Mouse (Mus musculus): ENCODE measurements around the gene Nip7.
"Not testable (repeated sequence)": the region's sequence is repeated elsewhere in the genome, so short reads cannot be mapped to it uniquely, and the experiment has no call there.

The Nip7 gene

GRCm38 (mm10) chr8:107056076-107056972 lies at the start of gene Nip7, which contains the start of gene Cog8:
Gene Nip7, plus strand, starts transcription at chr8:107056877.
Gene Cog8, minus strand, starts transcription at chr8:107056689.
- peak; percentile 81 to 93 for DNase-seq (ENCODE audit: low spot score in 2 of 2)

DNA sequence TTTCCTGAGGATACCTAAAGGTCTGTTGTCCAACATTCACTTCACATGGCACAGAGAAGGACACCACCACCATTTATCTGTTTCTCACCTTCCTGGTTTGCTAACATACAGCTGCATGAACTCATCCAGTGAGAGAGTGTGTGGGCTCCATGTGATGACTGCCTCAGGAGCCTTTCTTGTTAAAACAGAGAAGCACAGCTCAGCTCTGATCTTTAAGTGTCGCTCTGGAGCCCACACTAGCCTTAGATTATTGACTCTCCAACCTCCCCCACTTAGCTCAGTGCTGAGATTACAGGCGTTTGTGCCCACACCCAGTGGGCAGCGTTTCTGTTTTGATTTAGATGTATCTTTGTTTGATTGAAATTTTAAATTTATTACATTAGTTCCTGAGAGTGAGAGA lies 48.9 kb upstream of the Nip7 start:
- DNase-seq (ENCODE audit: low spot score in 2 of 2) = no peak

GRCm38 (mm10) chr8:107012666-107013065 lies 44.0 kb upstream of the Nip7 start:
- no peak for DNase-seq (ENCODE audit: low spot score in 2 of 2)

DNA sequence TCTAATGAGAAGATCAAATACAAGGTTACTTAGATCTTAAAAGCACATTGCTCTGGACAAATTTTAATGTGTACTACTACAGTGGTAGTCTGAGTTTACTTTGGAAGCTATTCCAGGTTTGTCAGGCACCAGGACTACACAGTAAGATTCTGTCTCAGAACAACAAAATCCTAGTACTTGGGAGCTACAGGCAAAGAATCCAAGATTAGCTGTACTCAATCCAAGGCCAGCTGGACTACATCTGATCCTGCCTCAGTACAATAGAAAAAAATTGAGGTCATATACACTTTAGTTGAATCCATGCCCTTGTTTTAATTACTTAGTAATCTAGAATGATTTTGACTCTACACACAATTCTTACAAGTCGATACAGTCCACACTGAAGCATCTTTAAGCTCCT lies 41.8 kb upstream of the Nip7 start:
- no peak for DNase-seq (ENCODE audit: low spot score in 2 of 2)

DNA sequence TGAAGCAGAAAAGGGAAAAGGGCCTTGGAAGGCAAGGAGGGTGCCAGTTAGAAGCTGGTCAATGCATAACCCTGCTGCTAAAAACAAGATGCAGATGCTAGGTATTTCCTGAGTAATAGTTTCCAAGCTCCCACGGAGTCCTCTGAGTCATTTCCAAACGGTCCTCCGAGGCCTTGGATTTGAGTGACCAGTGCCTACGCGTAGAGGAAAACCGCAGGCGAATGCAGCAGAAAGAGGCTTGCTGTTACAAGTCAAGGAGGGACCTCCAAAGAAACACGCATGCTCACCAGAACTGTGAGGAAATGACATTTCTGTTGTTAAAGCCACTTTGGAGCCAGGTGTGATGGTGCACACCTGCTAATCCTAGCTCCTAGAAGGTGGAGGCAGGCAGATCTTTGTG lies 33.2 kb upstream of the Nip7 start:
- no peak for DNase-seq (ENCODE audit: low spot score in 2 of 2)

- no peak for DNase-seq (ENCODE audit: low spot score in 2 of 2)
These were observed 27.4 kb upstream of the Nip7 start for GRCm38 (mm10) chr8:107029310-107029709.

- no peak for DNase-seq (ENCODE audit: low spot score in 2 of 2)
These were observed 26.6 kb upstream of the Nip7 start for GRCm38 (mm10) chr8:107030058-107030457.

DNA sequence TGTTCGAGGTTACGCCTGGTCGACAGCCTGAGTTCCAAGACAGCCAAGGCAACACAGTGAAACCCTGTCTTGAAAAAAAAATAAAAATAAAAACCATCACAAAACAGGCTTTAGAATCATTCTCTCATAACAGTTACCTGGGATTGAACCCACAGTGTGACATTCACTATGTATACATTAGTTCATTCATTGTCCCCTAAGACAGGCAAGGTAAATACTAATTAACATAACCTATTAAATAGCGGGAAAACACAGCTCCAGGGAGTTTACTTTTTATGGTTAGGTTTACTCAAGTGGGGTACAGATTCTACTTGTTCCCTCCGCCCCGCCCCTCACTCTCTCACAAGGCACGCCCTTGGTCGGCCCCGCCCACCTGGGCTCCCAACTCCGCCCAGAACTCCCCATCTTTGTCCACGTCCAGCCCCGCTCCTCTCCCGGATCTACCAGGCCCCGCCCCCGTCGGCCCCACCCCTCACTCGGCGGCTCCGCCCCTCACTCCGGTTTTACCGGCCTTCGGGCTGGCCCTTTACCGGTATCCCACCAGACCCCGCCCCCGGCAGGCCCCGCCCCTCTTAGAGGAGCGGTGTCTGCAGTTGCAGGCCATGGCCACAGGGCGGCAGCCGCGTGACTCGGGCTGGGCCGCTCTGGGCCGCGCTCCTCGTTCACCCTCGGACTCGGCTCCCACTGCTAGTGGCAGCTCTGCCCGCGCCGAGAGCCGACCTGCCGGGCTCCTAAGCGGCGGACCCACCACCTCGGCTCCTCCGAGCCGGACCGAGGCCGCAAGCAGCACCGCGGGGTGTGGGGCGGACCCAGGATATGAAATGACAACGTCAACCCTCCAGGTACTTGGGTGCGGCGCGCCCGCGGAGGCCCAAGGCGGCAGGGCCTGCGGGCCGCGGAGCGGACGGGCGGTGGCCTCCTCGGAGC lies 25.8 kb upstream of the Nip7 start, which contains the start of gene Vps4a:
Gene Vps4a (plus strand): TSS at position 573 of the 927 bp plus-strand sequence.
- DNase-seq (ENCODE audit: low spot score in 2 of 2) = peak; percentile 94 to 98

- DNase-seq (ENCODE audit: low spot score in 2 of 2) = no peak
These were observed 25.0 kb upstream of the Nip7 start for GRCm38 (mm10) chr8:107031577-107032090.

DNA sequence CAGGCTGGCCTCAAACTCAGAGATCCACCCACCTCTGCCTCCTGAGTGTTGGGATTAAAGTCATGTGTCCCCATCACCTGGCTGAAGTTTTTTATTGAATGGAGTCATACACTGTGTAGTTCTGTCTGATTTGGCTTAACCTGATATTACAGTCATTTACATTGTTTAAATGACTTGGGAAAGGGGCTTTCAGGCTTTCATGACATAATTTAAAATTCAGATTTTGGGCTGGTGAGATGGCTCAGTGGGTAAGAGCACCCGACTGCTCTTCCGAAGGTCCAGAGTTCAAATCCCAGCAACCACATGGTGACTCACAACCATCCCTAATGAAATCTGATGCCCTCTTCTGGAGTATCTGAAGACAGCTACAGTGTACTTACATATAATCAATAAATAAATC lies 23.1 kb upstream of the Nip7 start:
- DNase-seq (ENCODE audit: low spot score in 2 of 2) = not testable (repeated sequence)

DNA sequence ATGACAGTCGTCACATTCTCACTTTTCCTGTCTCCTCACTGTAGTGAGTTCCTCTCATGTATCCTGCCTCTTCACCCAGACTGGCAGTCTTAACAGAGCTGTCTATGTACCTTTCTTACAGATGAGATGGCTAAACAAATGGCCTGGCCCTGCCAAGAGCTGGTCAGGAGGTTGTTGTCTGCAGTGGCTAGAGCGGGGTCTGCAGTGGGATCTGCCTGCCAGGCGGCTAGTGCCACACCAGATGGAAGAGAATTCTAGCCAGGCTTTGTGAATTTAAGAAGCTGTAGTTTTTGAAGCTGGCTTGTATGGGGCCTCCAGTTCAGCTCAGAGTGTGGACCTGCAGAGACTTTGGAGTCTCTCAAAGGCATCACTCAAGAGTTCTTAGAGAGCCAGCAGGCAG lies 21.0 kb upstream of the Nip7 start:
- DNase-seq (ENCODE audit: low spot score in 2 of 2) = no peak

- DNase-seq (ENCODE audit: low spot score in 2 of 2) = no peak
These were observed 20.1 kb upstream of the Nip7 start for GRCm38 (mm10) chr8:107036626-107037025.

DNA sequence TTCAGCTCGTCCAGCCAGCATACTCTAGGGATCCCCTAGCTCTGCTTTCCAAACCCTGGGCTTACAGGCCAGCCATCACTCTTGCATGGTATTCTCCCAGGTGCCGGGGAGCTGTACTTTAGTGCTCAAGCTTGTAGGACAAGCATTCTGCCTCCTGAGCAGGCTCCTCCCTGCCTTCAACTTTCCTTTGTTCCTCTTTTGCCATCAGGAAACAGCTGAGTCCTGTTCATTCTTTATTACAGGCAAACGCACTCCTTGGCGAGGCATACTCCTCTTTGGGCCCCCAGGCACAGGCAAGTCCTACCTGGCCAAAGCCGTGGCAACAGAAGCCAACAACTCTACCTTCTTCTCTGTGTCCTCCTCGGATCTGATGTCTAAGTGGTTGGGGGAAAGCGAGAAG lies 16.0 kb upstream of the Nip7 start:
- DNase-seq (ENCODE audit: low spot score in 2 of 2) = no peak

DNA sequence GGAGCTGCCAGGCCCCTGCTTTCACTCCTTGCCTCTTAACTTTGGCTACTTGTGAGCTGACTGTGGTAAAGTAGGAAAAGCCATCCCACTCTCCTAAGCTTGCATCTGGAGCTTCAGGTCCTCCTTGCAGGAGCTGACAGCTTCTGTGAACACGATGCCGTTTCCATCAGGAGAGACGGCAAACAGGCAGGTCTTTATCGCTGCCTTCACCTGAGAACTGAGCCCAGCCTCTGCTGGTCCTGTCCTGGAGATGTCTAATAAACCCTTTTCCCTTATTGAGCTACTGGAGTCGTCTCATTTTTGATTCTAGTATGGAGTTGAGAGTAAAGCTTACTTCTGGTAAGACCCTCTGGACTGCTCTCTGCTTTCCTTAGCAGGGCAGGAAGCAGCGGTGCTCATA lies 11.2 kb upstream of the Nip7 start:
- DNase-seq (ENCODE audit: low spot score in 2 of 2) = no peak

- no peak for DNase-seq (ENCODE audit: low spot score in 2 of 2)
These were observed 9.7 kb upstream of the Nip7 start for GRCm38 (mm10) chr8:107046976-107047375.

GRCm38 (mm10) chr8:107048061-107048941 lies 8.4 kb upstream of the Nip7 start, which contains the start of gene Pdf:
Gene Pdf, minus strand, starts transcription at chr8:107048614.
- peak; percentile 59 to 77 for DNase-seq (ENCODE audit: low spot score in 2 of 2)

DNA sequence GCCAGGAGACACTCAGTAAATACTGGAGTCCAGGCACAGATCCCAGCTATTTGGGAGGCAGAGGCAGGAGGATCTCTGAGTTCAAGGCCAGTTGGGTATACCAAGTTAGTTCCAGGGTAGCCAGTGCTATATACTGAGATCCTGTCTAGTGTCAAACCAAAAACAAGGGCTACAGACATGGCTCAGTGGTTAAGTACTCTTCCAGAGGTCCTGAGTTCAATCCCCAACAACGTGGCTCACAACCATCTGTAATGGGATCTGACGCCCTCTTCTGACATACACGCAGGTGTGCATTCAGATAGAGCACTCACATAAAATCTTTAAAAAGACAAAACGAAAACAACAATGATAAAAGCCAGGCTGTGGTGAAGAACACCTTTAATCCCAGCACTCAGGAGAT lies 7.2 kb upstream of the Nip7 start:
- DNase-seq (ENCODE audit: low spot score in 2 of 2) = no peak

GRCm38 (mm10) chr8:107052046-107052445 lies 4.6 kb upstream of the Nip7 start:
- no peak for DNase-seq (ENCODE audit: low spot score in 2 of 2)

DNA sequence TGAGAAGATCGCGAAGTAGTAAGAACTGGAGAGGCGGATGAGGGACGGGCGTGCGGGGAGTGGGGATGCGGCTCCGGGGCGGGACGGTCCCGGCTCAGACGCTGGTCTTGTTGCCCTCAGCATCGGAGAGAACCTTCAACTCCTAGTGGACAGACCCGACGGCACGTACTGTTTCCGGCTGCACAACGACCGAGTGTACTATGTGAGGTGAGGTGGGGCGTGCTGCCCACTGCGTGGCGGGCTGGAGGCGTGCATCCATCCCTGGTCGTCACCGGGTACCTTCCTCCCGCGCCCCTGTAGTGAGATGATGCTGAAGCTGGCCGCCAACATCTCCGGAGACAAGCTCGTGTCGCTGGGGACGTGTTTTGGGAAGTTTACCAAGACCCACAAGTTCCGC lies 294 bp downstream of the Nip7 start:
- DNase-seq (ENCODE audit: low spot score in 2 of 2) = no peak

- DNase-seq (ENCODE audit: low spot score in 2 of 2) = no peak
These were observed 5.9 kb downstream of the Nip7 start for GRCm38 (mm10) chr8:107062613-107063012.

All from cerebellum, postnatal 4 days (tissue).